Mouse (Mus musculus) forebrain, embryonic 14.5 days (tissue): Measurements from ENCODE around the gene Plscr2. TPM values are rescaled to one million over a fixed set of nuclear protein-coding genes. Genes with fewer than 3 reads are reported as not detected.

Source experiments
- ATAC-seq: fragments of 200-750 bp; cut with Nextera tagmentation; 2 replicates; pipeline ENCODE4 v1.8.0; 2017; ENCODE audit warnings: mild to moderate bottlenecking, moderate library complexity
- DNase-seq: peaks from one replicate; pipeline ENCODE4 v3.0.0-alpha.2; 2015; ENCODE audit warnings: low spot score
- H3K27ac ChIP-seq: fragments of 300-500 bp; sonication (generic); 2 replicates; pipeline ENCODE4 v1.5.1; 2014; ENCODE audit warnings: low read depth, mild to moderate bottlenecking, control low read depth, low read length, moderate library complexity
- H3K27me3 ChIP-seq: fragments of 300-500 bp; sonication (generic); replicated peaks from 2 replicates; pipeline ENCODE4 v1.6.1; 2014; ENCODE audit warnings: low read length, control low read depth, mixed read lengths; ENCODE audit not compliant: control insufficient read depth, insufficient read depth
- H3K36me3 ChIP-seq: fragments of 300-500 bp; sonication (generic); 2 replicates; pipeline ENCODE4 v1.6.1; 2014; ENCODE audit warnings: low read length, control low read depth; ENCODE audit not compliant: control insufficient read depth, insufficient read depth
- H3K4me1 ChIP-seq: fragments of 300-500 bp; sonication (generic); 2 replicates; pipeline ENCODE4 v1.6.1; 2014; ENCODE audit warnings: antibody characterized with exemption, low read length, control low read depth; ENCODE audit not compliant: control insufficient read depth, insufficient read depth
- H3K4me2 ChIP-seq: fragments of 300-500 bp; sonication (generic); 2 replicates; pipeline ENCODE4 v1.6.1; 2014; ENCODE audit warnings: mild to moderate bottlenecking, control low read depth, low read length
- H3K4me3 ChIP-seq: fragments of 300-500 bp; sonication (generic); 2 replicates; pipeline ENCODE4 v1.5.1; 2014; ENCODE audit warnings: low read depth, low read length, control low read depth
- H3K9ac ChIP-seq: fragments of 300-500 bp; sonication (generic); 2 replicates; pipeline ENCODE4 v1.6.1; 2014; ENCODE audit warnings: mild to moderate bottlenecking, low read length, control low read depth, moderate library complexity
- H3K9me3 ChIP-seq: fragments of 300-500 bp; sonication (generic); replicated peaks from 2 replicates; pipeline ENCODE4 v1.6.1; 2016; ENCODE audit warnings: low read length, control low read depth, mixed read lengths; ENCODE audit not compliant: control insufficient read depth
- WGBS: fragments of 180-500 bp; shearing (Covaris S2); extraction: QIAGEN DNeasy Blood & Tissue Kit; methylation state at CpG from one replicate; pipeline ENCODE4 v1.1.7; 2014; 5-methylcytosine and 5-hydroxymethylcytosine counted together
- polyA plus RNA-seq: library from polyadenylated mRNA; unstranded; fragments of >200 nt; fragmentation: Nextera tagmentation; extraction: Ambion mirVana; gene quantifications from 2 replicates; pipeline ENCODE4 v1.2.1, GENCODE M21; 2014

The Plscr2 gene
- polyA plus RNA-seq, 1 experiment from 2014 or later, result 0.46 TPM

DNA sequence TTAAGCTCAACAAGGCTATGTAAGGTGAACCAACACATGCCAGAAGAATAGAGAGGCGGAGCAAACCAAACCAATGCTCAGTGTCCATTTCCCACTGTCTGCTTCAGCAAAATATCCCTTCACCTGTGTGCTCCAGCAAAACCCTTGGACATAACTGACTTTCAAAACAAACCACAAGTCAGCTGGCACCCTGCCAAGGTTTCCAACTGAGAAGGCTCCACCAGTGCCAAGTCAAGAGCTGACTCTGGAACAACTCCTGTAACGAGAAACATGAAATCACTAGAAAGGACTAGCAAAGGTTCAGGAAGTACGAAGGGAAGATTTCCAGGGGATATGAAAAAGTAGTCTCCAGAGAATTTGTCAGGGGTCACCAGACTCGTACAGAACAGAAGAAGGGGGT is 4.5 kb upstream of the Plscr2 start:
- H3K4me1 ChIP-seq, result no peaks in the 10 kb centered on the region
- ATAC-seq, result no peak
- H3K9me3 ChIP-seq, result no peaks in the 10 kb centered on the region
- no peaks in the 10 kb centered on the region for H3K36me3 ChIP-seq
- no peaks in the 10 kb centered on the region for H3K27me3 ChIP-seq
- H3K27ac ChIP-seq, result no peak overlapping the region
- no peak overlapping the region for H3K4me2 ChIP-seq
- 59% methylated on average over 4 of the region's 4 CpGs for WGBS
- peak; percentile 28 for DNase-seq
- H3K4me3 ChIP-seq, result no peak overlapping the region
- no peak overlapping the region for H3K9ac ChIP-seq

DNA sequence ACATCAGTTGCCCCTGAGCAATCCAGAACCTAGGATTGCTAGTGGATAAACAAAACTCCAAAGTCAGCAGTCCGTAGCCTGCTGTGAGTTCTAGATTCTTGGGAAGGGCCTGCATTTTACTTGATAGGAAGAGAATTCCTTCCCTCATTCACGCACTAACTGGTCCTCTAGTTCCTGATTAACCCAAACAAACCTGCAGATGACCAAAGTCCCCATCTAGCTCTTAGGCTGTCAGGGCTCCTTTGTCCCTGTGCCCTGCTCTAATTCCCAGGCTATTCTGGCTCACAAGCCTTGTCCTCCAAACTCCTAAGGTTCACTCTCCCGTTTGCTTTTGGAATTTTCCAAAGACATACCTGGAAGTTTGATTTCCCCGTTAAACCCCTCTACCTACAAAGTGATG is 2.8 kb upstream of the Plscr2 start:
- Histone ChIP-seq H3K27me3 (no peaks in the 10 kb centered on the region), H3K4me3 (no peak overlapping the region), H3K36me3 (no peaks in the 10 kb centered on the region), H3K4me1 (no peaks in the 10 kb centered on the region), H3K27ac (no peak overlapping the region), H3K9me3 (no peaks in the 10 kb centered on the region), H3K4me2 (no peak overlapping the region), H3K9ac (no peak overlapping the region)
- DNase-seq, result no peak
- 94% methylated on average over 4 of the region's 4 CpGs for WGBS
- ATAC-seq, result no peak

GRCm38 (mm10) chr9:92273271-92273670 is 2.1 kb upstream of the Plscr2 start:
- Histone ChIP-seq H3K36me3 (no peaks in the 10 kb centered on the region), H3K4me3 (no peak overlapping the region), H3K4me2 (no peak overlapping the region), H3K9ac (no peak overlapping the region), H3K27me3 (no peaks in the 10 kb centered on the region), H3K4me1 (no peaks in the 10 kb centered on the region), H3K9me3 (no peaks in the 10 kb centered on the region), H3K27ac (no peak overlapping the region)
- no peak for ATAC-seq
- 86% methylated on average over 2 of the region's 2 CpGs for WGBS
- DNase-seq, result no peak

DNA sequence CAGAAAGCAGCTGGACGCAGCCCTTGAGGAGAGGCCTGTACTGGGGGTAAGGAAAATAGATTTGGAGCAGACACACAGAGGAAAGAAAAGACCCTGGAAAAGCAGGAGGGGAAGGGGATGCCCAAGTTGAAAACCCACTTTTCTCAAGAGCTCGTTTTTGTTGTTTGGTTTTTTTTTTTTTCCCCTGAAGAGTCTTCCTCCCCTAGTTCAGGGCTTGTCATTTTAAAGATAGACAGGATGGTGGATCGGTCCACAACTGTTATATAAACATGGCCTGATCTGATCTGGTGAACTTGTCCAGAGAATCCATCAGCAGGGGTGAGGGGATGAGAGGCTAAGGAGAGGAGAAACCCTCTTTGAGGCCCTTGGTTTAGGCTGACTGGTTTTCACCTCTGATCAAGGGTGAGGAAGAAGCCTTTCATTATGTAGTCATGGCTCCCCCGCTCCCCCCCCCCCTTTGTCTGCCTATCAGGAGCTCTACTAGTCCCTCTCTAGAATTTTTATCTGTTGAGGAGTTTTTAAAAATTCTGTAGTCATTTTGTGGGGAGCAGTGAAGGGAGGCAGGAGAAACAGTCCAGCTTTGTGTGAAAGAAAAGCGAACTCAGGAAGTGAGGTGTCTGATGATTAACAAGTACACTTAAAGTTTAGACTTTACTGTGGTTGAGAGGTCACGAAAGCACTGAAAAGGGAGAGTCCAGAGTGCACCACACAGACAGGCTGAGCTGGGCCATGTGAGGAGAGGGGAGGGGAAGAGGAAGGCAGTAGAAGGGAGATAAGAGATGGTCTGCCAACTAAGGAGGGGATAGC is 1.2 kb upstream of the Plscr2 start:
- no peak overlapping the region for H3K4me2 ChIP-seq
- H3K27me3 ChIP-seq, result no peaks in the 10 kb centered on the region
- H3K27ac ChIP-seq, result no peak overlapping the region
- 80% methylated on average over 6 of the region's 6 CpGs for WGBS
- ATAC-seq, result no peak
- H3K4me1 ChIP-seq, result no peaks in the 10 kb centered on the region
- no peak overlapping the region for H3K9ac ChIP-seq
- H3K36me3 ChIP-seq, result no peaks in the 10 kb centered on the region
- H3K9me3 ChIP-seq, result no peaks in the 10 kb centered on the region
- no peak for DNase-seq
- H3K4me3 ChIP-seq, result no peak overlapping the region

GRCm38 (mm10) chr9:92276360-92276759 is 958 bp downstream of the Plscr2 start:
- H3K27me3 ChIP-seq, result no peaks in the 10 kb centered on the region
- H3K4me2 ChIP-seq, result no peak overlapping the region
- no peaks in the 10 kb centered on the region for H3K4me1 ChIP-seq
- WGBS, result 79% methylated on average over 7 of the region's 7 CpGs
- H3K36me3 ChIP-seq, result no peaks in the 10 kb centered on the region
- no peak overlapping the region for H3K27ac ChIP-seq
- no peak overlapping the region for H3K4me3 ChIP-seq
- no peak for ATAC-seq
- H3K9ac ChIP-seq, result no peak overlapping the region
- H3K9me3 ChIP-seq, result no peaks in the 10 kb centered on the region
- DNase-seq, result no peak

GRCm38 (mm10) chr9:92280048-92280447 is 4.6 kb downstream of the Plscr2 start:
- WGBS, result 96% methylated on average over 1 of the region's 1 CpGs
- H3K4me1 ChIP-seq, result no peaks in the 10 kb centered on the region
- ATAC-seq, result no peak

GRCm38 (mm10) chr9:92282563-92283171 is 7.3 kb downstream of the Plscr2 start:
- WGBS, result 51% methylated on average over 7 of the region's 7 CpGs
- Histone ChIP-seq H3K4me1 (no peaks in the 10 kb centered on the region), H3K9ac (no peak overlapping the region), H3K4me3 (no peak overlapping the region), H3K27ac (no peak overlapping the region), H3K4me2 (no peak overlapping the region), H3K27me3 (no peaks in the 10 kb centered on the region), H3K9me3 (no peaks in the 10 kb centered on the region), H3K36me3 (no peaks in the 10 kb centered on the region)
- DNase-seq, result no peak
- no peak for ATAC-seq

More at GRCm38 (mm10) chr9:92280048-92280447, 4.6 kb downstream of the Plscr2 start:
- Histone ChIP-seq H3K9ac (no peak overlapping the region), H3K4me2 (no peak overlapping the region), H3K9me3 (no peaks in the 10 kb centered on the region), H3K4me3 (no peak overlapping the region), H3K27ac (no peak overlapping the region), H3K27me3 (no peaks in the 10 kb centered on the region), H3K36me3 (no peaks in the 10 kb centered on the region)
- no peak for DNase-seq

DNA sequence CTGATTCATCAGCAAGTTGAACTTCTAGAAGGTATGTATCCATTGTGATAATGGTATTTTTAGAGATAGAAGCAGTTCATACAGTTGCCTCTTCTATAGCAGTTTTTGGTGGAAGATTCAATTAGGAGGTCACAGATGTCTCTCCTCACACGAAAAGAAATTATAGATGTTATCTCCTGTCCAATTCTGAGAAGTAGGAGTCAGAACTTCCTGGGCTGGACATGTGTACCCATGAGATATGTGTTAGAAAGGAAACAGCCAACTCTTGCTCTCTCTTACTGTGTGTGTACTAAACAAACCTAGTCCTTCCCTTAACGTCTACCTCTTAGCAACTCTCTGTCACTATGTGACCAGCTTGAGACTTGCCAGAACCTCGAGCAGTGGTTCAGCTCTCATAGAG is 14.3 kb downstream of the Plscr2 start:
- Histone ChIP-seq H3K9ac (no peak overlapping the region), H3K4me1 (no peaks in the 10 kb centered on the region), H3K27me3 (no peaks in the 10 kb centered on the region), H3K27ac (no peak overlapping the region), H3K4me2 (no peak overlapping the region), H3K4me3 (no peak overlapping the region), H3K9me3 (no peaks in the 10 kb centered on the region), H3K36me3 (no peaks in the 10 kb centered on the region)
- no peak for ATAC-seq
- no peak for DNase-seq
- WGBS, result 81% methylated on average over 3 of the region's 3 CpGs

- no peak overlapping the region for H3K4me2 ChIP-seq
- H3K27ac ChIP-seq, result no peak overlapping the region
- H3K4me3 ChIP-seq, result no peak overlapping the region
- DNase-seq (no peak), ATAC-seq (no peak)
- H3K9ac ChIP-seq, result no peak overlapping the region
- H3K9me3 ChIP-seq, result no peaks in the 10 kb centered on the region
- H3K27me3 ChIP-seq, result no peaks in the 10 kb centered on the region
- 57% methylated on average over 2 of the region's 2 CpGs for WGBS
- H3K4me1 ChIP-seq, result no peaks in the 10 kb centered on the region
- no peaks in the 10 kb centered on the region for H3K36me3 ChIP-seq
Measured at GRCm38 (mm10) chr9:92292169-92292568, 16.8 kb downstream of the Plscr2 start.
